Mouse (Mus musculus): ENCODE data around the gene E4f1. TPM values are rescaled to one million over a fixed set of nuclear protein-coding genes. Genes with fewer than 3 reads are reported as not detected.
A peak's percentile ranks its signal among the peaks of the same experiment; 100 is the strongest.

The E4f1 gene
- 34.8 and 64.5 TPM in 2 replicates for total RNA-seq (2015; ENCODE audit: low replicate concordance)
- 24.8 and 28.7 TPM in 2 replicates for total RNA-seq (2017; ENCODE audit: low replicate concordance)

GRCm38 (mm10) chr17:24469910-24470602 lies at the start of gene E4f1, which contains the start of gene Pgp:
Gene E4f1 (minus strand): TSS chr17:24470313.
Gene Pgp (plus strand): TSS chr17:24470392.
- peak; percentile 93 for ATAC-seq (replicated peaks; ENCODE audit: low FRiP score, poor library complexity, severe bottlenecking)

- no peak for ATAC-seq (replicated peaks; ENCODE audit: low FRiP score, poor library complexity, severe bottlenecking)
Measured at GRCm38 (mm10) chr17:24514270-24515257, 44.5 kb upstream of the E4f1 start.

- ATAC-seq (replicated peaks; ENCODE audit: low FRiP score, poor library complexity, severe bottlenecking): peak; percentile 63
Measured at GRCm38 (mm10) chr17:24513609-24514008, 43.5 kb upstream of the E4f1 start.

GRCm38 (mm10) chr17:24507806-24508460 lies 37.8 kb upstream of the E4f1 start:
- ATAC-seq (replicated peaks; ENCODE audit: low FRiP score, poor library complexity, severe bottlenecking): no peak

- no peak for ATAC-seq (replicated peaks; ENCODE audit: low FRiP score, poor library complexity, severe bottlenecking)
Measured at GRCm38 (mm10) chr17:24507129-24507664, 37.1 kb upstream of the E4f1 start.

GRCm38 (mm10) chr17:24506332-24507070 lies 36.4 kb upstream of the E4f1 start:
- ATAC-seq (replicated peaks; ENCODE audit: low FRiP score, poor library complexity, severe bottlenecking): no peak

GRCm38 (mm10) chr17:24505286-24505955 lies 35.3 kb upstream of the E4f1 start:
- ATAC-seq (replicated peaks; ENCODE audit: low FRiP score, poor library complexity, severe bottlenecking): no peak

GRCm38 (mm10) chr17:24504085-24504484 lies 34.0 kb upstream of the E4f1 start:
- no peak for ATAC-seq (replicated peaks; ENCODE audit: low FRiP score, poor library complexity, severe bottlenecking)

- no peak for ATAC-seq (replicated peaks; ENCODE audit: low FRiP score, poor library complexity, severe bottlenecking)
Measured at GRCm38 (mm10) chr17:24502208-24502607, 32.1 kb upstream of the E4f1 start.

GRCm38 (mm10) chr17:24496026-24496425 lies 25.9 kb upstream of the E4f1 start:
- ATAC-seq (replicated peaks; ENCODE audit: low FRiP score, poor library complexity, severe bottlenecking): no peak

GRCm38 (mm10) chr17:24495443-24495842 lies 25.3 kb upstream of the E4f1 start:
- ATAC-seq (replicated peaks; ENCODE audit: low FRiP score, poor library complexity, severe bottlenecking): no peak

GRCm38 (mm10) chr17:24494627-24495335 lies 24.7 kb upstream of the E4f1 start:
- no peak for ATAC-seq (replicated peaks; ENCODE audit: low FRiP score, poor library complexity, severe bottlenecking)

GRCm38 (mm10) chr17:24490399-24490798 lies 20.3 kb upstream of the E4f1 start:
- ATAC-seq (replicated peaks; ENCODE audit: low FRiP score, poor library complexity, severe bottlenecking): no peak

- ATAC-seq (replicated peaks; ENCODE audit: low FRiP score, poor library complexity, severe bottlenecking): no peak
Measured at GRCm38 (mm10) chr17:24489265-24490030, 19.3 kb upstream of the E4f1 start.

GRCm38 (mm10) chr17:24488662-24489264 lies 18.6 kb upstream of the E4f1 start:
- ATAC-seq (replicated peaks; ENCODE audit: low FRiP score, poor library complexity, severe bottlenecking): no peak

GRCm38 (mm10) chr17:24488186-24488661 lies 18.1 kb upstream of the E4f1 start, which contains the start of gene Caskin1:
Gene Caskin1 (plus strand): TSS chr17:24488601.
- ATAC-seq (replicated peaks; ENCODE audit: low FRiP score, poor library complexity, severe bottlenecking): no peak
